Mouse (Mus musculus) cerebellum, adult (tissue): ENCODE measurements around the gene Otop2.
A peak's percentile ranks its signal among the peaks of the same experiment; 100 is the strongest.

Experiments used
- ATAC-seq: cut with Nextera tagmentation; 2 replicates; pipeline ENCODE4 v1.9.2; 2017; ENCODE audit warnings: mild to moderate bottlenecking, moderate library complexity, mixed read lengths; ENCODE audit not compliant: insufficient number of reproducible peaks, low FRiP score, low TSS enrichment

Gene Otop2

DNA sequence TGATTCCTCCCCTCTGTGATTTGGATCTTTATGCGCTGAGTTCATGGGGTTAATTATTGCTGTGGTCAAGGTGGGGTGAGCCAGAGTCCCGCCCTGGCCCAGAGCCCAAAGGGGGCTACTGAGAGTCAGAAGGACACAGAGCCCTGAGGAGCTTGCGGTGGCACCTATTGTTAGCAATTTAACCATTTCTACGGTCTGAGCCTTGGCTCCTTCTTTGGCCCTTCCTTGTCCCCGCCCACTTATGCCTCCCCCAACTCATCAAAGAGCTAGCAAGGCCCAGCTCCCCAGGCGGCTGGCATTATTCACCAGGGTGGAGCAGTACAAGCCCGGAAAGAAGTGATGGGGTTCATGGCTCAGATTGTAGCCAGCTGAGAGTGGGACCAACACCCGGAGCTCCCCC is at the start of gene Otop2:
Otop2 (plus strand) TSS at position 301 of the 400 bp plus-strand sequence.
- ATAC-seq = no peak

DNA sequence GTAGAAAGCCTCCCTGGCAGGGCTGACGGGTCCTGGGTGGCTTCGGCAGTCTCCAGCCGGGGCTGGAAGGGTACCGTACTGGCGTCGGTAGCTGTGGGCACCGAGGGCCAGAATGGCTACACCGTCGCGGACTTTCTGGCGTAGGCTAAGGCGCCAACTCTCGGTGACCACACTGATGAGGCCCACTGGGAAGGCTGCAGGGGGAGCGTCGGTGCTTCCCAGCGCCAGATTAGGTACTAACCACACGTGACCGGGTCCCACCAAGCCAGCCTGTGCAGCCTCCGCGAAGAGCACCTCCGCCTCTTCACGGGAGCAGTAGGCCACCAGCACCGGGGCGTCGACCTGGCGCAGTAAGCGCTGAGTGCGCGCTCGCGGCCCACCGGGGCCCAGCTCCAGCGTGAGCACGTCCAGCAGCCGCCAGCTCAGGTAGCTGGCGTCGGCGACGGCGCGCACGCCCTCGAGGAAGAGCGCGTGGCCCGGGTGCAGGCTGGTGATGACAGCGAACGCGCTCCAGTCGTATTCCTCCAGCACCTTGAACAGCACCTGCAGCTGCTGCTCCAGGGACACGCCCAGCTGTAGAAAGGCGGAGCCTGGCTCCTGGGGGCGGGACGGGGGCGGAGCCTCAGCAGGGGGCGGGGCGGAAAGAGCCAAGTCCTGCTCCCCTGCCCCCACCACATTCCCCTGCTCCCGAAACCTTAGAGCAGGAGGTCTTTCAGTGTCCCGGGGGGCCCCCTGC is 49.0 kb upstream of the Otop2 start:
- no peak for ATAC-seq

DNA sequence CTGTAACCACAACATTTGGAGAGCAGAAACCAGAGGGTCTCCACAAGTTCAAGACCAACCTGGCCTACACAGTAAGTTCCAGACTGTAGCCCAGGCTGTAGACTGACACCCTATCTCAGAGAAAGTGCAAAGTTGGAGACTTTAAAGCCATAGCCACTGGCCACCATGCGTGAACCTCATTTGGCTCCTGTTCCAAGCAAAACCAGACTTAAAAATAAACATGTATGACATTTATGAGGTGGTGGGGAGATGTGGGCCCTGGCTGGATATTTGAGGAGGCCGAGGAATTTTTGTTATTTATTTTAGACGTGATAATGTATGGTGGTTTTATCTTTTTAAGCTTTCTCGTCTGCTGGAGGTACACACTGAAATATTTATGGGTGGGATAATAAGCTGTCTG is 47.8 kb upstream of the Otop2 start:
- ATAC-seq = no peak

DNA sequence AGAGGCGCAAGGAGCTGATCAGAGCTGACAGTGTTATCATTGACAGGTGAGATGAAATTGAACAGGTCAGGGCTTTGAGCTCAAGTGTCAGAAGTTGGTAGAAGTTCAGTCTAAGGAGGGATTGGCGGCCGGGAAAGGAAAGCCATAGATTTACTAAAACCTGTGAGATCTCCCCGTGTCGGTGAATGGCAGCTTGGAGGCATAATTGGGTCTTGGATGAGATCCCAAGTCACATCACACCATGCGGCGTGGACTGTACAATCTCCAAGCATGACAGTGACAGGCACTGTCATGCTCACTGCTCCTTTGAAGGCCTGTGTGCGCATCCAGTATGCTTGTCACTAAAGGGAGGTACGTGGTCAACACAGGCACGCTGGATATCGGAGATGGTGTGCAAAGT is 44.0 kb upstream of the Otop2 start:
- ATAC-seq = no peak

DNA sequence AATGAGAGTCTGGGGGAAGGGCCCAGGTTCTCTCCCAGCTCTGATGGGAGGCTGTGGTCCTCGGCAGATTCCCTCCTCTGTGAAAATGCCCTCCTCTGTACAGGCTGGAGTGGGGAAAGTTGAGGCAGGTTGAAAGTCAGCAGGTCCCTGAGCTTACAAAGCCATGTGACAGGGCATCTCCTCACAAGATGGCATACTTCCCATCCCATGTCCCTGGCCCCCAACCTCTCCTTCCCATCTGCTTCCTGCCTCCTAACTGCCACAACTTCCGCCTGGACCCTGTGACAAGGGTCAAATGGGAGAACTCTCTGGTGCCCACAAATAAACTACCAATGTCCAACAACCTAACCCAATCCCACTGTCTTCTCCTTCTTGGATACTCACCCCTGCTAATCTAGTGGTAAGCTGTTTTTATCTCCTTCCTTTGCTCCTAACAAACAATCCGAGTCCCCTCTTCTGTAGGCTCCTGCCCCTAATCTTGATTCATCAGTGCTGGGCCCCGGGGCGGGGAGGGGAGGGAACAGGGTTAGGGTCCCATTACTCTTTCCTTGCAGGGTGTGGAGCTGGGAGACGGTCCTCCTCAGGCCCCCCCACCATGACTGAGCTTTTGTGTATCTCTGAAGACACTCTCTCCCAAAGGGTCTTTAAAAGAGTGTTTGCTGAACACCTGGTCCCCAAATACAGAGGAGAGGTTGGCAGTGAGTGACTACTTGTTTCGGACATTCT is 42.7 kb upstream of the Otop2 start:
- ATAC-seq = no peak

DNA sequence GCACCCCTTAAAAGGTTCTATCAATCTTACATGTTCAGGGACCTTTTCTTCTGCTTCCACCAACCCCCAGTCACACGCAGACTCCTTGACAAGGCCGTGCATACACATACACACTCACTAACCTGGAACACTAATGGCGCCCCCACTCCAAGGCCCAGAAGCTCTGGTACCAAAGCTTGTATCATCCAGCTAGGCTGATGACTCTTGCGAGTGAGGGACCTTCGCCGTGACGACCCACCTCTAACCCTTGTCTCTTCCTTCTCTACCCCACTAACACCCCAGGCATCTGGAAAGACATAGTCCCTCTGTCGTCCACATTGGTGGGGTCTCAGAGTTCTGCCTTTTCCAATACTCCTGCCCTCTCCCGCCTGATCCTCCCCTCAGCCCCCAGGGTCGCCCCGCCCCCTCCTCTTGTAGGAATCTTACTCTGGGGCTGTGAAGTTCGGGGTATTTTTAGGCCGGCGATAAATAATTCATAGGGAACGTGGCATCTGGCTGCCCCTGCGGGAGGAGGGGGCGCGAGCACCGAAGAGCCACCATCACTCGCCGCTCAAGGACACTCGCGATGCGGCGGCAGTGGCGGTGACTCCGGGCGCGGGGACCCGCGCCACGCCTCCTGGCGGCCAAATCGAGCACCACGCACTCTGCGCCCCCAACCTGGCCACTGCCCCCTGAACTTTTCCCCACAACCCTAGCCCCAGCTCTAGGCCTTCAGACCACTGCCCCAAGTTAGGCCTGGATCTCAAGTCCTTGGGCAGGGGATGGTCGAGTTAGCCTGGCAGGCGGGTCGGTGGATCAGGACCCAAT is 41.9 kb upstream of the Otop2 start:
- no peak for ATAC-seq

DNA sequence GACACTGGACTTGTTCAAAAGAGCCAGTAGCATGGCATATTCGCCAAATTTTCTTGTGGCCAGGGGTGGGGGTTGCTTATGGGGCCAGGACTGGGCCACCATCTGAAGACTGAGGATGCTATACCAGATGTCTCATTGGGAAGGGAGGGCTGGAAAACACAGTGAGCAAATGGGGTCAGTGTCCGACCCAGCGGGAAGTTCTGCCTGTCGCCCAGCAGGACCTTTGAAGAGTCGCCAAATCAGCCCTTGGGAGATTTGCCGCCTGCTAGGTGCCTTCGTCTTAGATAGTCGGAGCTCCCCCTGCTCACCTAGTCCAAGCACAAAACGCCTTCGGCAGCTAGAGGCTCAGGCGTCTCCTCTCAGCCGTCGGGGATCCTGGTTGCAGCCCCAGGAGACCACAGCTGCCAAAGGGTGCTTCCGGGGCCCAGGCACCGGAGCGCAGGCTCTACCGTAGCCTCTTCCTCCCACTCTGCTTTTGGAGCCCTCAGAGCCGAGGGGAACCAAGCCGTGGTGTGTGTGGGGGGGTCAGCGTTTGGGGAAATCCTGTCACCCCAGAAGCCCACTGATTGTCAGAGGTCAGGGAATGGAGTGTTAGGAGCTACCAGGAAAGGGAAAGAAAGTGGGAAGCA is 41.1 kb upstream of the Otop2 start:
- ATAC-seq = no peak

DNA sequence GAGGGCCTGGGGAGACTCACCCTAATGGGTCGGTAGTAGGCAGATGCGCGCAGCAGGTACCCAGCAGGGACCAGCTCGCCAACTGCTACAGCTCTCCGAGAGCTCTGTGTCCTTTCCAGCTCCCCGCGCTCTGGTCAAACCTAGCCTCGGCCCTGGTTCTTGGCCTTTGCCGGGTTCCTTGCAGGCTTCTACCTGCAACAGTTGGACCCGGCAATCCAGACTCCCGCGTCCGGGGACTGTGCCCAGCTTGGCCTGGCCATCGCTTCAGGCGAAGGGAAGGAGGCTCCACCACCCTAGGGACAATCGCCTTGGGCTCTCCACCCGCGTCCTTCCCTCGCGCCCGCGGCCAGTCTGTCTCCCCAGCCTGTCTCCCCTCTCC is 40.6 kb upstream of the Otop2 start:
- ATAC-seq = peak; percentile 12; the same call in 1 of the 2 replicates

DNA sequence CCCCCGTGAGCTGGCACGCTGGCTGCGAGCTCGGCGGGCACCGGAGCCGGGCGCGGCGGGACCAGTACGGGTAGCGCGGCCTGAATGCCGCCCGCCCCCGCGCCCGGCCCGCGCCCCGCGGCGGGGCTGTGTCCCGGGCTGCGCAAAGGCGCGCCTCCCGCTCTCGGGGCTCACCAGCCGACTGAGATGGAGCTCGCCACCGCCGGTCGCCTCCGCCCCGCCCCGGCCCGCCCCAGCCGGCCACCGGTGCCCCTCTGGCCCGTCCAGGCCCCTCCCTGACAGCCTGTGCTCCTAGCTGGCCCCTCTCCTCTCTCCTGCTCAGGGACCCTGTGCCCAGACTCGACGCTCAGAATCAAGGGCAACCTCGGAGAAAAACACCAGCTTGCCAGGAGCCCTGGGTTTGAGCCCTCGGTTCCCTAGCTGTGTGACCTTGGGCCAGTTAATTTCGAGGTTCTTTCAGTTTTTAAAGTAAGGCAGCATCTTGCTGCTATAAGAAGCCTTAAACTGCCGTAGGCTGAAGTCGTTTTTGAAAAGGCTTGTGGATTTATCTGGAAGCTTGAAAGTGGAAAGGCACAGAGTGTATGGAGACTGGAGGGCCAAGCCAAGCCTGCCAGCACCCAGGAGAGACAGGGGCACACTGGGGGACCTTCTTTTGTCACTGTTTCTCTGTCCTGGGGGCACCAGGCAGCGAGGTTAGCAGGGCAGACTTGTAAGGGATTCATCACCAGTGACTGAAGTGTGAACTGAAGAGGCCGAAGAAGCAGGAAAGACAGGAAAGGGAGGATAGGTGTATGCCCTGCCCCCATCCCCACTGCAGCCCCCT is 39.7 kb upstream of the Otop2 start, which contains the start of gene Grin2c:
Grin2c (minus strand) TSS at position 183 of the 823 bp plus-strand sequence.
- ATAC-seq = peak; percentile 10; the same call in 1 of the 2 replicates

DNA sequence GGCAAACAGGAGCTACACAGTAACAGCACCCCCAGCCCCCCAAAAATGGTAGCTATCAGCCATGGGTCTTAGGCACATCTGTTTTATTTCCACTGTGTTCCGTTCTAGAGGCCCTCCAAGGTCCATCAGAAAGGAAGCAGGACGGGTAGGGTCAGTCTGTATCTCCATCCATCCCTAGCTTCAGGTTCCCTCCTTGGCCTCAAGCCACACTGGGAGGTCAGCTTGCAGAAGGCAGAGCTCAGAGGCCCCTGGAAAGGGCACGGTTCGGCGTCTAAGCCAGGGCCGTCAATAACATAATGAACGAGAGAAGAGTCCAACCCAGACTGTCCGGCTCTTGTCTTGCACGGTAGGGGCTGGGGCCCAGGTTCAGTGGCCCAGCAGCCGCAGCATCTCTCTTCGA is 39.0 kb upstream of the Otop2 start:
- no peak for ATAC-seq

DNA sequence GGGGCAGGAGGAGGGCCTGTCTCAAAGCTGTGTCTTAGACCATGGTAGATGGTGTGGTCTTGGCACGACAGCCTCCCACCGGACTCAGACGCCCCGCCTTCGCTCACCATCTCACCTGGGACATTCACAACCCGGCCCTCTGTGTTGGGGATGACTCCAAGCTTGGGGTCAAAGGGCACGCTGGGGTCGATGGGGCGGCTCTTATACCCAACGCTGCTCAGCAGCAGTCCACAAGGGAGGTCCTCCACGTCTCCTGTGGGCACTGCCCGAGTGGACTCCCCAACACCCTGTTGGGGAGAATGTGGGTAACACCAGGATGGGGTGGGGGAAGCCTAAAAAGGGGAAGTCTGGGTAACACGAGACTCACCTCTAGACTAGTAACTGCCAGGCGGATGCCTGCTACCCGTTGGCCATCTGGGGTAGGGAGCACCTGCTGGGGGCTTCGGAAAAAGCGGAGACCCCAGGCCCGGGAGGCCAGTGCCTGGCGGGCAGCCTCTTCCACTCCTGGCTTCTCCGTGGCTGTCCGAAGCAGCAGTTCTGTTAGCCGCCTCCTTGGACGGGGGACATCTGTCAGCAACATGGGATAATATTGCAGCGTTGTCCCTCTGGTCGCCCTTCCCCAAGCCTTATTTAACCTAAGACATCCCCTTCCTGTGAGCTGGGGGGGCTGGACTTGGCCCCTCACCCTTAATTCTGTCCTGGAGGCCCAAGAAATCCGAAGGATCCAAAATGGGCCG is 37.5 kb upstream of the Otop2 start:
- ATAC-seq = no peak

DNA sequence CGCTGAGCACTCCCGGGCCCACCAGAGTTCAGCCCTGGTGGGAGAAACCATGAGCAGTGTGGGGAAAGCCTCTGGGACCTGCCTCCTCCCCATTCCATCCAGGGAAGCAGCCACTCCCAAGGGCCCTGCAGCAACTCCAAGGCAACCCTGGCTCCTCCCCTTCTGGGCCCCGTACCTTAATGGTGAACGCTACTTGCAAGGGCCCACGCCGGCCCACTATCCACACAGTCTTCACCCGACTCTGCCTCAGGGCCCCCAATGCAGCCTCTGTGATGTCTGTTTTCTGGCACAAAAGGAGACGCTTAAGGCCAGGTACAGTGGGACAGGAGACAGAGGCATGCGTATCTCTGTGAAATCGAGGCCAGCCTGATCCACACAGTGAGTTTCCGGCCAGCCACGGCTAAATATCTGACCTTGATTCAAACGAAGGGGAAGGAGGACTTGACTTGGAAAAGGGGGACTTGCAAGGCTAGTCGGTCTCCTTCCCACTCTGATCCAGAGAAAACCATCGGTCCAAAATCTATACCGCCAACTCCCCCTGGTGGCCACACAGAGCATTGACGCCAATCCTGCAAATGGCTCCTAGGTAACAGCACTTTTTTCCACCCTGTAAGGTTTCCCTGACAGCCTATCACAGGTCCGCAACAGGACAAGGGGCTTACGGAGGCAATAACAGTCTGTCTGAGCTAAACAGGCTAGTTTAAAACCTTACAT is 36.7 kb upstream of the Otop2 start:
- ATAC-seq = peak; percentile 29; the same call in 1 of the 2 replicates

DNA sequence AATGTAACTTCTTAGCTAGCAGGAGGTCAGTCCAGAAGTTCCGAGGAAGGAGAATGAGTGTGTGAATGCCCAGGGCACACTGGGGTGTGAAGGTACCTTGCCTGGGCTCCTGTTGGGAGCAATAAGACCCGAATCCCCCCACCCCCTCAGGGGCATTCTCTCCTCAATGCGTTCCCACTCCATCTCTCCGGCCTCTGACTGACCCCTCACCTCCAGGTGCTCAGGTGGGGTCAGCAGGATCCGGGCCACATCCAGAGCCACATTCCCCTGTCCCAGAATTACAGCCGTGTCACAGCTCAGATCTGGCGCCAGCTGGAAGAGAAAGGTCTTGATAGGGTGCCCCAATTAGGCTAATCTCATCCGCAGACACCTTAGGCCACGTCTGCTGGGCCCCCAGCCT is 35.9 kb upstream of the Otop2 start:
- ATAC-seq = no peak

DNA sequence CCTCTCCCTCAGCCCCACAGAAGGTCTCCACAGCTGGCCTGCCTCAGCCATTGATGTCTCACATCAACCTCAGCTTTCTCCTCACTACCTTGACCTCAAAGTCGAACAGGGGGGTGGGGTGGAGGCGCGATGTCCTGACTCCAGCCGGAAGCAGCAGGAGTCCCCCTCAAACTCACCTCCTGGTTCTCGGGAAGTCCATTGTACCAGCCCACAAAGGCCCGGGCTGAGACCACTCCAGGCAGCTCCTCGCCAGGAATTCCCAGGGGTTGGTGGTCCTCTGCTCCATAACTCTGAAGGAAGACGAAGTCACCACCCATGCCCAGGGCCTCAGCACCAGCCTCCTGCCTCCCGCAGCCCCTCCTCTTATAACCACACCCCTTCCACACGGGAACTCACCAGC is 35.5 kb upstream of the Otop2 start:
- ATAC-seq = no peak

DNA sequence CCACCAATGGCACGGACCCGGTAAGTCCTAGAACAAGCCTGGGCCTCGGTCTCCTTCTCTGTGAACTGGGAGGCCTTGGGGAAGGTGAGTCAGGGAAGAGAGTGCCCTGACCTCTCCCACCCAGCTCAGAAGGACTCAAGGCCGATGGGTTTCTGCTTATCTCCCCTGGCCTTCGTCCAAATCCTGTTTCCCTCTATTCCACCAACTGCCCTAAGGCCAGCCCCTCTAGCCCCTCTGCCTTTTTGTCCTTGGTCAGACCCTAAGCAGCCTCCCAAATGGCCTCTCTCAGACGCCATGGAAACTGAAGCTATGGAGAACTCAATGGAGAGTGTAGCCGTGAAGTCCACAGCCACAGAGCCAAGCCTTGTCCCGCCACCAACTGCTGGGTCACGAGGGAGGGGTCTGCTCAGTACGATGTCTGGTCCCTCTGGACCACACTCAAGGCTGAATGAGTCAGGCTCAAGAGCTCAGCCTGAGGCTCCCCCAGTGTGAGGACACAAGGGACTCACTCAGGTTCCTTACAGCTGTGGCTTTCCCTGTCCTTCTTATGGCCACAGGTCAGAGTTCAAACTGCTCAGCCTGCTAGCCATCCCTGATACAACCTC is 34.0 kb upstream of the Otop2 start:
- ATAC-seq = no peak

DNA sequence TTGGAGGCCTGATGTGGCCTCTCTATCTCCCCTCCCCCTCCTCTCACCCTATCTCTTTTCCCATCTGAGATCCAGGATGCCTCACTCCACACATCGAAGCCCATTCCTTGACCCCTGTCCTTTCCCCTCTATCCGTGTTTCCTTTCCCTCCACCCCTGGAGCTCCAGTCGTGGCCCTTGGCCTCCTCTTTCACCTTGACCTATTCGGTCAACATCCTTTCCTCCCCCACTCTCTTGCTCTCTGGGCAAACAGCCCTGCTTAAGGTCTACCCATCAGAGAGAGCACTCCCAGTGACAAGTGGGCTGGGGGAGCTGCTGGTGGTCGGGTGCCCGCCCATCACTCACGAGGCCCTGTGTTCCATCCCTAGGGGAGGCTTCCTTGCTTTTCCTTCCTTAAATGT is 33.2 kb upstream of the Otop2 start:
- ATAC-seq = no peak

DNA sequence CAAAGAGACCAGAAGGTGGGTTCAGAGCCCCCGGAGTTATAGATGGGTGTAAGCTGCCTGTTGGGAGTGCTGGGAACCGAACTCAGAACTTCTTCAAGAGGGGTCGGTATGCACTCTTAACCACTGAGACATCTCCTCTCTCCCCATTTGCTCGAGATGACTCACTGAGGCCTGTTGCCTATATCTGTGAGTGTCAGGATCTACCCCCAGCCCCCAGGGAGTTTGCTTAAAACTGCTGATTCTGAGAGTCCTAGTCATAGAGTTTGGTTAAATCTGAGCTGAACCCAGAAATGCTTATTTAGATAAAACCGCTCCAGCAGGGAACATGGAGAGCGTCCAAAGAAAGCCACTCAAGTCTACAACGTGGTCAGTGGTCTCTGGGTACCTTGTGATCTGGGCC is 32.8 kb upstream of the Otop2 start:
- ATAC-seq = no peak

DNA sequence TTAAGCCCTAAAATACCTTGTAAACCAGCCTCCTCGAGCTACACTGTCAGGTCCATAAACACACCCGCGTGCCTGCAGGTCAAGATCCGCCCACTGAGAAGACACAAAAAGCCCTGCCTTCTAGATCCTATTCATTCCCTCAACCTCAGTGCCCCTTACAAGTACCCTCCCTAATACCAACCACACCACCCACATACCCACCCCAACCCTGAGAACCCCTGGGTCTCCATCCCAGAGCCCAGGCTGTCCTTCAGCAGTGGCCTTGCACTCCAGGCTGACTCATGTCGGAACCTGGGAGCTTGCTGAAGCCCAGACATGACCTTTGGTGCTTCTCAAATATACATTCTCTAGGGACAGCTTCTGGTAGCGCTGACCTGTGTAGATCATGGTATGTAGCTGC is 32.2 kb upstream of the Otop2 start:
- no peak for ATAC-seq
